Mouse (Mus musculus): ENCODE data around the gene Stxbp4. TPM values are rescaled to one million over a fixed set of nuclear protein-coding genes. Genes with fewer than 3 reads are reported as not detected.

Gene Stxbp4
- polyA plus RNA-seq, 1 experiment = 0.27 TPM

DNA sequence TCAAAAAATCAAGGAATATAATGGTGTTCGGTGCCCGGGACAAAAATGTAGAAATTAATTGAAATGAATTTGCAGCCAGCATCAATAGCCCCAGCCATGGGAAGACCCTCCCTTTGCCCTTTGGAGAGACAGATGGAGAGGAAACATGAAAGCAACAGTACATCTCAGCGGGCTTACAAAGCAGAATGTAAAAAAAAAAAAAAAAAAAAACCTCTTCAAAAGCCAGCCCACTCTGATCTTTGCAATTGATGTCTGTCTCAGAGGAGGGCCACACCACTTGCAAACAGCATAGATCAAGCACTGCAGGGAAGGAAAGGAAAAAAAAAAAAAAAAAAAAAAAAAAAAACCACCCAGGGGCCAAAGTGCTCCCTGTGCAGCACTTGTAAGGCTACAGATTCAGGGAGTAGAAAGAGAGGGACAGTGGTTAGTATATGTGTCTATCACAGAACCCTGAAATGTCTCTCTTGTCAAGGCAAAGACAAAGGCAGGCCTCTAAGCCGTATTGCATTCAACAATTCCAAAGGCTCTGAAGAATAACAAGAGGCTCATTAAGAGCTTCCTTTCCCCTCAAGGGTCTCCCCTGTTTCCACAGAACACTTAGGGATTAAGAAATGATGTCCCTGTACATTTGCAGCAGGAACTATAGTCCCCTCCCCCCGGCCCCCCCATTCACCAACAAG is 25.9 kb upstream of the Stxbp4 start:
- TF ChIP-seq GATA1 (IDR thresholded peaks at IDR 0.05; ENCODE audit: low read length) = no peak

DNA sequence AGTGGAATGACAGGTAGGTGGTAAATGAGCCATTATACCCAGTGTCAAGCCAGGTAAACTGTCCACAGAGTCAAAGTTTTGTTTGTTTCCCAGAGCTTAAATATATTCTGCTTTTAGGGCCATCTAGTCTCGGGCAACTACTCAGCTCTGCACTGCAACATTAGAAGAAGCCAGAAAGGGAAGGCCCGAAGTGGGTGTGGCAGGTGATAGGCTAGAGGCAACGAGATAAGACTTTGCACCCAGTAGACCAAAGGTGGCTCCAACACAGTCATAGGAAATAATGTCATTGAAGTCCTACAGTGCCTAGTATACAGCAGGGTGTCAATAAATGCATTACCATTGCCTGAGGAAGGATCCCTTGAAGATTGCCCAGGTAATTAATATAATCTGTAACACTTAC is 25.2 kb upstream of the Stxbp4 start:
- no peak for TF ChIP-seq GATA1 (IDR thresholded peaks at IDR 0.05; ENCODE audit: low read length)

DNA sequence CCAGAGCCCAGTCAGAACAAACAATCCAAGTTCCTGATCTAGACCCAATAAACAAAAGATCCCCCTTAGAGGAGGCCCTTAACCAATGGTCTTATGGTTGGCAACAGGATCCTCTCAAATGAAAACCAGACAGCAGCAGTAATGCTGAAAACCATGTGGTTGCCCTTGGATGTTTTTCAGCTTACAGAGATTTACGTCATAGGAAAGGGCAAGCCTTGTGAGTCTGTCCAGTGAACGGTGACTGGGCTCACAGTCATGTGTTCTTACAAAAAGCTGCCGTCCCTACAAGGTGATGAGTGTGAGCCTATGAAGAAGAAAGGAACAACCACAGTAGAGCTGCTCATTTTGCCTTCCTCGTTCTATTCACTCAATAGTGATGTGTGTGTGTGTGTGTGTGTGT is 22.8 kb upstream of the Stxbp4 start:
- TF ChIP-seq GATA1 (IDR thresholded peaks at IDR 0.05; ENCODE audit: low read length) = no peak

DNA sequence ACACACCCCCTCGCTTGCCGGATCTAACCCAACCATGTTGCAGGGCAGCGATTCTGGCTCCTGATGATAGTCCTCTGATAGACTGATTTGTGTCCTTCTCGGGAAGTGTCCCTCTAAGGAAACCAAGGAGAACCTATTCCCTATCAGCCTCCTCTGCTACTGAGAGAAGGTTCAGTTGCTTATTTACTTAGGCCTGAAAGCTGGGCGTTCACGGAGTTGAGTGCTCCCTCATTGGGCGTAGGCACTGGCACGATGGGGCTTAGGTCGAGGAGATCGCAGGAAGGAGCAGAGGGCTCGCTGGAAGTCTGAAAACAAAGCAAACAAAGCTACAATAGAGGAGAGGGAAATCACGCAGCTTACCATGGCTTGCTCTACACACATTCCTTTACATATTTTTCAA is 19.6 kb upstream of the Stxbp4 start:
- TF ChIP-seq GATA1 (IDR thresholded peaks at IDR 0.05; ENCODE audit: low read length) = no peak

DNA sequence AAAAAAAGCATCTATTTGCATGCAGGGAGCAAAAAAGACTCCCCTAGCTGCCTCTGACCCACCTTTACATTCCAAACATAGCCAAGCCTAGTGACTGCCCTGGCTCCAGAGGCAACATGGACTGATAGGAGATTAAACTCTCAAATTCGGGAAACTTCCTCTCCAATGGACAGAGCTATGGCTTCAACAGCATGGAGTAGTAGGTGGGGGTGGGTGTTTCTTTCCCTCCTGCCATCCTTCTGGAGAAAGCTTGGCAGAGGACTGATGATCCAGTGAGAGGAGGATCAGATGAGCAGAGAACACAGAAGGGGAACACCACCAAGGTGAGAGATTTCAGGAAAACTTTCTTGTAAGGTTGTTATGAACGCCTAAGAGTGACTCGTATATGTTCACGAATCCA is 14.7 kb upstream of the Stxbp4 start:
- no peak for TF ChIP-seq GATA1 (IDR thresholded peaks at IDR 0.05; ENCODE audit: low read length)

DNA sequence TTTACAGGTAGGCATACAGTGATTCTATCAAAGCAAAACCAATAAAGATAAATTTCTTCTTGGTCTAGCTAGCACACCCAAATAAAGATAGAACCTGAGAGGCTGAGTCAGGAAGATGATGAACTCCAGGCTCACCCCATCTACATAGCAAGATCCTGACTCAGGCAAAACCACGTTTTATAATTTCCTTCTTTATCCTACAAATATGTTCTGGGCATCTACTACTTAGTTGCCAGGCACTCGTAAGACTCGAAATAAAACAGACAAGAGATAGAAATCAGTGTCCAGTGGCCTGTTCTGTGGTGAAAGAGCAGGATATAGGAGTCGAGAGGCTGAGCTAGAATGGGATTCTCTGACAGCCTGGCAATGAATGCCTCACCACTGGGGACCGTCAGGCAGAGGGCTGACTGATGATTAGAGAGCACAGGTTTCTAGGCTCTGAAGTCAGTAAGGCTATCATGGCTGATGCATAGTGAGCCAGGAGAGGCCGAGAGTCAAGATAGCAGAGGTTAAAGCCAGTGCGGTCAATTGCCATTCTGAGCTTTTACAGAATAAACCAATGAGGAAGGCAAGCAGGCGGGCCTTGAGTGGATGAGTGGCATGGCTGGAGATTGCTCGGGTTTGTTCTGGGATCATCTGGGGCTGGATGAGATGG is 12.5 kb upstream of the Stxbp4 start:
- no peak for TF ChIP-seq GATA1 (IDR thresholded peaks at IDR 0.05; ENCODE audit: low read length)

DNA sequence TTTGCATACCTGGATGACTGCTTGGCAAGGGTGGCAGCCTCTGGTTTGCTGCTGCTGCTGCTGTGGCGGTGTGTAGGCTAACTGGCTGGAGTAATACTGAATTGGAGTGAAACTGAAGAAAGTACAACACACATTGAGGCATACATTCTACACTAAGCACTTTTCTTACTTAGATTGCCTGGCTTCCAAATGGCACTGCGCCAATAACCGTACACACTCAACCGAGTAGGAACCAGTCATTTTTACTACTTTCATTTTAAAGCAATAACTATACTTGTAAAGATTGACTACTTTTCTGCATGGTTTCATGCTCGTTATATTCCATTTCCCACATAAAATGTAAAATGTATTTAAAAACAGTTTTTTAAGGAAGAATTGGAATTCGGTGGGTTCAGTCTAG is 11.9 kb upstream of the Stxbp4 start:
- TF ChIP-seq GATA1 (IDR thresholded peaks at IDR 0.05; ENCODE audit: low read length) = no peak

DNA sequence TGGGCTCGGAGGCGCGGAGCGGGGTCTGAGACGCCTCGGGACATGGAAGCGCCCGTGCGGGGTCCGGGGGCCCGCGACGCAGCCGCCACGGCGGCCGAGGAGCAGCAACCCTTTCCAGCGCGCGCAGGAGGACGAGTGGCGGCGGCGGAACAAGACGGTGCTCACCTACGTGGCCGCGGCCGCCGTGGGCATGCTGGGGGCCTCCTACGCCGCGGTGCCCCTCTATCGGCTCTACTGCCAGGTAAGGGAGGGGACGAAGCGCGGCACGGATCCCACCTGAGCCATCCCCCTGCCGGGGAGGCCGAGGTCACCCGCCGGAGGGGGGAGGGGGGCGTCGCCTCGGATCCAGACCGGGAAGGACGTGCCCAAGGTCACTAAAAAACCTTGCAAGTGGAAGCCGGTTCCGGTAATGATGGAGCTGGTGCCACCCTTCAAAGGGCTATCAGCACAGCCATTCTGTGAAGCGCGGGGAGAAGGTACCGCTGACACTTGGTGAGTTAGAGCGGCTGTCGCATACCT is 487 bp upstream of the Stxbp4 start:
- no peak for TF ChIP-seq GATA1 (IDR thresholded peaks at IDR 0.05; ENCODE audit: low read length)

DNA sequence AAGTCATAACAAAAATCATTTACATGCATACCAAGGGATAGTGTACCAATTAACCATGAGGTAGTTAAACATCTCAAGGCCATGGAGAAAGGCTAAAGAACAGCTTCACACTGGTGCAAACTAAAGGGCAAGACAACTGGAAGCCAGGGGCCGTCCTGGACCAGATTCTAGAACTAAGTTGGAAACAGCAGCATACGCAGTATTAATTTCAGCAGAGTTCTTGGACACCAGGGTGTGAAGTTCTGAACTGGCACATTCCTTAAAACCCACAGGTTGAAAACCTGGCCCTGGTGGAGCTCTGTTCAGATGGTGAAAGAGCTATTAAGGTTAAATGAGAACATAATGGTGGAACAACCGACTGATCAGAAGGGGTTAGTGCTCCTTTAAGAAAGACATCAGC is 3.2 kb downstream of the Stxbp4 start:
- no peak for TF ChIP-seq GATA1 (IDR thresholded peaks at IDR 0.05; ENCODE audit: low read length)

DNA sequence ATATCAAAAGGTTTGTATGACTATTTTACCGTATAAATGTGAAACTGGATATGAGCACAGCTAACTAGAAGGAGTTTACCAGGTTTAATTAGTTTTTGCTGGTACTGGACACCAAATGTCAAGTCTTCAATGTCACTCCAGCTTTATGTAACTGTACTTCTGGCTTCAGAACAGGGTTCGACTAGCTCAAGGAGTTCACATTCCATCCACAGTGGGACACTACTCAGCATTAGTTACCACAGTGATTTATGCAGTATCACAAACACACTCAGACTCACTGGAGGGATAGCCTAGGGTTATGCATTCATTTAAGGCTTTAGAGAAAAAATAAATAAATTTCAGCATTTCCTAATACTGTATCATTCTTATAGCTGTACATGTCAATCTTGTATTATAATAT is 5.4 kb downstream of the Stxbp4 start:
- no peak for TF ChIP-seq GATA1 (IDR thresholded peaks at IDR 0.05; ENCODE audit: low read length)

DNA sequence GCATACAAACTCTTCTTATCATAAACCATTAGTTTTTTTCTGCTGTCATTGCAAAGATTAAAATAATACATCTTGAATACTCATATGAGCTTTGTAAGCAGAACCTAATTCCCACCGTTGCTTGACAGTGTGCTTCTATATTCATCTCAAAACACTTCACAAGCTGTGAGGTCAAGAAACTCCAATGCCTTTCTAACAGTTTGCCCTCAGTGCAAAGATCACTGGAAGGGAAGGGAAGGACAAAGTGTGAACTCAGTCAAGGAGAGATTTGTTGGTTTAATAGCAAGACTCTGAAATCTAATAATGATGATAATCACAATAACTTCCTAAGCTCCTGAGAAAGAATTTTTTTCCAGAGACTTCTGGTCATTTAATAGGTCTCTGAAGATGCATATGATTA is 10.1 kb downstream of the Stxbp4 start:
- TF ChIP-seq GATA1 (IDR thresholded peaks at IDR 0.05; ENCODE audit: low read length) = no peak

DNA sequence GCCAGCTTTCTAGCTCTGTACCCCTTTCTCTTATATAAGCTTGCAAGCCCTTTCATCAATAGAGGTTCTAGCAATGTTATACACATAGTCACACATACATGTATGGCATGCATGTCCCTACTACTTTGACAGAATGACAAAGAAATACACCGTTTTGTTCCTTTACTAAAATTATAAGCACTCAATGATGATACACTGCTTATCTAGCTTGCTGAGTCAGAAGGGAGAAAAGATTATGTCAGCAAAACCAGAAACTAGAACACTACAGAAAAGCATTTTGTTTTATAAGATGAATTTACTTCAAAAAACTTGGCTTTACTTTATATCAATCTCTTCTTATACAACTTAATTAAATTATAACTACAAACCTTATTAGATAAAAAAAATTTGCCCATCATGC is 12.7 kb downstream of the Stxbp4 start:
- TF ChIP-seq GATA1 (IDR thresholded peaks at IDR 0.05; ENCODE audit: low read length) = no peak

DNA sequence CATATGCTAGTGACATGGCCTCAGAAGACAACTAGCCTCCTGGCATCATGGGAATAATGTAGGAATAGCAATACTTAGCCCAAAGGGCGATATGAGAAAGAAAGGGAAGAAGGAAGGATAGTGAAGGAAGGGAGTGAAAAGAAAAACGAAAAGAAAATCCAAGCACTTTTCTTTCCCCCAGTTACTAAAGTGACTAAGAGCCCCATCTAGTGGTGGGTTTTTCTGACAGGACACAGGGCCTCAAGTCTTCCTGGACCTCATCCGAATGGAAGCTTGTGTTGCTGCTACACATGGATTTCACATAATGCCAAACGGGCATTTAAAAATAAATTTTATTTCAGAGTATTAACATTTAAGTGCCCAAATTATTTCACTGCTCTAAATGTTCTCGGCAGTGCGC is 14.4 kb downstream of the Stxbp4 start:
- TF ChIP-seq GATA1 (IDR thresholded peaks at IDR 0.05; ENCODE audit: low read length) = no peak

DNA sequence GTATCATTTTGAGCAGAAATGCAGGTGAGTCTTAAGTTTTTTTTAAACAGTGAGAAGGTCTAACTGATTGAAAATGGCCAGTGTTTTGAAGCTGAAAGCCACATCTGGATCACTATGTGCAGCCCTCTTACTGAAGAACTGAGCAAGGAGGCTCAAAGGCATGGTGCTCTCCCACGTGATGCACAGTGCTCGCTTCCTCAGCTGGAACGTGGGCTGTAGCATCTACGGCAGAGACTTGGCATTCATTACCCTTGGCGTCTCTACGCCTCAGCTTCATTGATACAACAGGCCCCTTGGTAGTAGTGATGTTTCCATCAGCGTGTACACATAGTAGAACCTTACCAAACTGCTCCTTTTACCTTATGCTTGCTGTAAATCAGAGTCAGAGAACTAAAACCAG is 15.4 kb downstream of the Stxbp4 start:
- TF ChIP-seq GATA1 (IDR thresholded peaks at IDR 0.05; ENCODE audit: low read length) = no peak

DNA sequence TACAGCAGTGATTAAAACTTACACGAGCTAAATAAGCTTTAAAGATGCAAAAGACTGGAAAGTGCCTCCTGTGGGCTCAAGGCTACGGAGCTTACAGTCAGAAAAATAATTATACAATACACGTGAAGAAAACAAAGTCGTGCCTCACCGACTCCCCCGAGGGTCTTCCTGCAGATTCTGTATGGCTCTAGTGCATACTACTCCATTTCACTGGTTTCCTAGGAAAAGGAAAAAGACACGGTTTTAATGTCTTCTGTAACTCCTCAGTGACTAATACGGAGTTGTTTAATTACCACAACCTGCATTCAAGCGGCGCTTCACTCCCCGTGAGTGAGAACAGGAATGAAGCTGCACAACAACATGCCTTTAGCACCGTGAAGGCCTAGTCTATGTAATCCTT is 15.8 kb downstream of the Stxbp4 start:
- TF ChIP-seq GATA1 (IDR thresholded peaks at IDR 0.05; ENCODE audit: low read length) = no peak

DNA sequence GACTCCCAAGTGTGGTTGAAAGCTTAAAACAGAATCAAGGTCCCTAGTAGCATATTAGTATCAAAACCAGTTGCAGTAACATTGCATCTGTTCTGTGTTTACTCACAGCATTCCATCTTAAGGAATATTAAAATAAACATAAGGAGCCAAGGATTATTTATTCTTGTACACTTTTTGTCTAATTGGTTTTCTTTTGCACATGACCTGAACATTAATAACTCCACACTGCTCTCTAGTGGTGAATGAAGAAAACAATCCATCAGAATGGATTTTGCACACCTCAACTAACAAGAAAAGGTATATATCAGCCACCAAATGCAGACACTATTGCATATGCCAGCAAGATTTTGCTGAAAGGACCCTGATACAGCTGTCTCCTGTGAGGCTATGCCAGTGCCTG is 21.5 kb downstream of the Stxbp4 start:
- no peak for TF ChIP-seq GATA1 (IDR thresholded peaks at IDR 0.05; ENCODE audit: low read length)

DNA sequence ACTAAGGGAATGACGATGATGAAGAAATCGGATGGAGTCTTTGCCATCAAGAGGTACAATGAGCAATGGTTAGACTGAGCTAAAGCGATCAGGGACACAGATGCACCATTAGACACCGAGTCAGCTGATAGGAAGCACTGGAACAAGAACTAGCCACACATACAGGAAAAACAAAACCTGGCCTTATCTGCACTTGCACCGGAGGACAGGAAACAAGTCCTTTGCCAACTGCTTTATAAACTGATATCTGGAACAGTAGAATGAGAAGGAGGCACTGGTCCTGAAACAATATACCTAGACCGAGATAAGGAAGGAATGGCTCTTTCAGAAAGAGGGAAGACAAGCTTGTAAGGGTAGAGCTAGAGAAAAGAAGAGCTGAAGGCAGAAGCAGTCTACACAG is 23.1 kb downstream of the Stxbp4 start:
- peak; percentile 19 for TF ChIP-seq GATA1 (IDR thresholded peaks at IDR 0.05; ENCODE audit: low read length)

Measured in G1E-ER4 (cell line).